Mouse (Mus musculus): Measurements from ENCODE around the gene Cdc34b. TPM values are rescaled to one million over a fixed set of nuclear protein-coding genes. Genes with fewer than 3 reads are reported as not detected.

Cdc34b gene
- polyA plus RNA-seq, 1 experiment from 2014 or later = not detected

DNA sequence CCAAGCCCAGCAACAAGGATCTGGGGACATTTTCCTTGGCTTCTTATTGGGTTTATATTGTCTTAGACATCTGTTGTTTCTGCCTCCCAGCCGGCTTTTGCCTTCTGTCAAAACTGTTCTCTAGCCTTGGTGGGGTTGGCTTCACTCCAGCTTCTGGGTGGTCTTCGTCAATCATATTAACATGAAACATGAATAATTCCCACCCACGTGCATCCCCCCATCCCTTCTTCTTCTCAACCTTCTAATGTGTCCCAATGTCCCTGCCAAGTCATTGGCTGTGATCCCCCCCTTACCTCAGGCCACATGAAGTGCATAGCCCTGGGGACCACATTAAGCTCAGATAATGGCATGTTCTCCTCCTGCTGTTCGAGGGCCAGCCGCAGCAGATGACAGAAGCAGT lies 37.1 kb upstream of the Cdc34b start, which contains the start of gene Gm11541:
TSS of gene Gm11541 (minus strand) at position 28 of the 400 bp plus-strand sequence.
- Histone ChIP-seq H3K36me3 (ENCODE audit: control insufficient read depth, insufficient read depth, low read length) (no peaks in the 10 kb centered on the region), H3K4me1 (ENCODE audit: control insufficient read depth, insufficient read depth, low read depth, low read length) (peaks cover 4% of the 10 kb centered on the region; the same call in 1 of the 2 replicates), H3K4me3 (ENCODE audit: low read length) (no peak within 1 kb of the TSS), H3K4me2 (ENCODE audit: low read length) (no peak within 1 kb of the TSS), H3K27me3 (replicated peaks; ENCODE audit: control insufficient read depth, insufficient read depth, low read length) (no peaks in the 10 kb centered on the region), H3K27ac (ENCODE audit: low read depth, low read length) (no peak within 1 kb of the TSS), H3K9ac (ENCODE audit: low read depth, low read length) (no peak within 1 kb of the TSS), H3K9me3 (ENCODE audit: control insufficient read depth, low read length) (no peaks in the 10 kb centered on the region)
- no peak; the same call in 1 of the 2 replicates for ATAC-seq
- 52% methylated on average over 5 of the region's 5 CpGs for WGBS

DNA sequence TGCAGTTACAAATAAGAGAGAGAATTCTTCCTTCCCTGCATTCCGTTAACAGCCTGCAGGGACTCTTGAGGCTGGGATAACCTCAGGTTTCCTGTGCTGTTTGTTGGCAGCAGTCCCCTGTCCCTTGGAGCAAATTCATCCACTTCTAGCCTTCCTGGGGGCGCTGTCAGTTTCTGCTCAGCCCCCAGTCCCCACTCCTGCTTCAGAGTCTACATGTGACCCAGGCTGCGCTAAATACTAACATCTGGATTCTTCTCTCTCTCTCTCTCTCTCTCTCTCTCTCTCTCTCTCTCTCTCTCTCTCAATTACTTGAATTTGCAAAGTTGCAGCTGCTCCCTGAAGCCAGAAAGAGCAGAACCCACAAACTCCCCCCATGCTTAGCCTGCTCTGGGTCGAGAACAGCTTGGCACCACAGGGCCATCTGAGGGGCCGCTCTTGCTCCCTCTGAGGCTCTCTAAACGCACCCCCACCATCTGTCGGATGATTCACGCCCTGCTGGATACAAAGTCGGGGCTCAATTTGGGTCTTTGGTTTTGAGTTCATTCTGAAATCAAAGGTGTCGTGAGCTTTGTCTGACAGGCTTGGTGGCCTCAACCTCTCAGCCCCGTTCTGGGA lies 28.2 kb upstream of the Cdc34b start:
- no peak for ATAC-seq
- H3K9ac ChIP-seq (ENCODE audit: low read depth, low read length) = no peak overlapping the region
- no peak overlapping the region for H3K4me2 ChIP-seq (ENCODE audit: low read length)
- H3K4me3 ChIP-seq (ENCODE audit: low read length) = no peak overlapping the region
- no peaks in the 10 kb centered on the region; the same call in 1 of the 2 replicates for H3K4me1 ChIP-seq (ENCODE audit: control insufficient read depth, insufficient read depth, low read depth, low read length)
- no peaks in the 10 kb centered on the region for H3K9me3 ChIP-seq (ENCODE audit: control insufficient read depth, low read length)
- H3K36me3 ChIP-seq (ENCODE audit: control insufficient read depth, insufficient read depth, low read length) = no peaks in the 10 kb centered on the region
- WGBS = 49% methylated on average over 11 of the region's 11 CpGs
- H3K27ac ChIP-seq (ENCODE audit: low read depth, low read length) = no peak overlapping the region
- H3K27me3 ChIP-seq (replicated peaks; ENCODE audit: control insufficient read depth, insufficient read depth, low read length) = no peaks in the 10 kb centered on the region

DNA sequence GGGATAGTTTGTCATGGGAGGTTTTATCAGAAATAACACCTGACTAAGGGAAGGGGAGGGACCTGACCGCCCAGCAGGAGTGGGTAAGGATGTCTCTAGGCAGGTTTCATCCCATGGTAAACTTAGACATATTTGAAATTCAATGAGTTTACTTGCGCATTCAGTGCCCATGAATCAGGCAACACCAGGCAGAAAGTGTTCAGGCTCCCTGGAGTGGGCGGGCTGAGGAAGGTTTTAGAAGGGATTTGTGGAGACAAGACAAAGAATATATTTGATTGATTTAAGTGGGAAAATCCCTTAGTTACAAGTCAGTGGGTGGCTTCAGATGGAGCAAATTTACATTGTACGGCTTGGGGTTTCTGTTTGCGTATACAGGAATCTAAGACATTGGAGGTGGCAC lies 26.0 kb upstream of the Cdc34b start:
- H3K27ac ChIP-seq (ENCODE audit: low read depth, low read length) = no peak overlapping the region
- no peaks in the 10 kb centered on the region; the same call in 1 of the 2 replicates for H3K4me1 ChIP-seq (ENCODE audit: control insufficient read depth, insufficient read depth, low read depth, low read length)
- no peak for ATAC-seq
- H3K36me3 ChIP-seq (ENCODE audit: control insufficient read depth, insufficient read depth, low read length) = no peaks in the 10 kb centered on the region
- WGBS = 81% methylated on average over 5 of the region's 5 CpGs
- H3K9me3 ChIP-seq (ENCODE audit: control insufficient read depth, low read length) = no peaks in the 10 kb centered on the region
- H3K4me2 ChIP-seq (ENCODE audit: low read length) = no peak overlapping the region
- no peaks in the 10 kb centered on the region for H3K27me3 ChIP-seq (replicated peaks; ENCODE audit: control insufficient read depth, insufficient read depth, low read length)
- no peak overlapping the region for H3K4me3 ChIP-seq (ENCODE audit: low read length)
- no peak overlapping the region for H3K9ac ChIP-seq (ENCODE audit: low read depth, low read length)

DNA sequence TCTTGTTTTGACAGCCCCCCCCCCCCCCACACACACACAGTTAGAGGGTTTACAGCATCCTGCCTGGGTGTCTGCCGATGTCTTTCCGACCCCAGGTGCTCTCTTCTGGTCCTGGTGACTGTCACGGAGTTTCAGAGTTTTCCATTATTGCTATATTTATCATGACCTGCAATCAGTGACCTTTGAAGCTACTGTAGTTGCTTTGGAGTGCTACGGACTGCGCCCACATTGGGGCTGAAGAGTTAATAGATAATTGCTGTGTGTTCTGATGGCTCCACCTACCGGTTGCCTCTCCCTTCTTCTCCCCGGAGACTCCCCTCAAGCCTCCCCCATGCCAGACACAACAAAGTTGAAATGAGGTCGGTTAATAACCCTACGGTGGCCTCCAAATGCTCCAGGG lies 24.8 kb upstream of the Cdc34b start:
- WGBS = 11% methylated on average over 9 of the region's 9 CpGs
- peak overlapping the region; percentile 10; the same call in 1 of the 2 replicates for H3K4me2 ChIP-seq (ENCODE audit: low read length)
- H3K4me1 ChIP-seq (ENCODE audit: control insufficient read depth, insufficient read depth, low read depth, low read length) = no peaks in the 10 kb centered on the region; the same call in 1 of the 2 replicates
- H3K9ac ChIP-seq (ENCODE audit: low read depth, low read length) = no peak overlapping the region
- H3K9me3 ChIP-seq (ENCODE audit: control insufficient read depth, low read length) = no peaks in the 10 kb centered on the region
- ATAC-seq = no peak
- no peaks in the 10 kb centered on the region for H3K27me3 ChIP-seq (replicated peaks; ENCODE audit: control insufficient read depth, insufficient read depth, low read length)
- H3K36me3 ChIP-seq (ENCODE audit: control insufficient read depth, insufficient read depth, low read length) = no peaks in the 10 kb centered on the region
- H3K4me3 ChIP-seq (ENCODE audit: low read length) = no peak overlapping the region
- H3K27ac ChIP-seq (ENCODE audit: low read depth, low read length) = no peak overlapping the region

DNA sequence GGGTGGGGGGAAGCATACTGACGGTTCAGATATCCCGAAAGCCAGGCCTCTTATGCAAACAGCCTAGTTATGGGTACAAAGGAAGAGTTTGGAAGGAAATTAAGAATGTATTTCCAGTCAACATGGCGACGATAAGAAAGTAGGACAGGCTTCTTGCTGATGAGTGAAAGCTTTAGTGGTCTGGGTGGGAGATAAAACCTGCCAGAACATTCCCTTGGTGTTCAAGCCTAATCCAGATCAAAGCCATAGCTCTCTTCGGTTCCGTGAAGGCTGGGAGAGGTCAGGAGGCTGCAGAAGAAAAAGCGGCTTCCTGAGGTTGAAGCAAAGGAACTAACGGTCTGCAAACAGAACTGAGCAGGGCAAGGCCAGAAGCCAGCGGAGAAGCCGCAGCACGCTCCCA lies 24.3 kb upstream of the Cdc34b start:
- no peak overlapping the region for H3K27ac ChIP-seq (ENCODE audit: low read depth, low read length)
- no peaks in the 10 kb centered on the region for H3K9me3 ChIP-seq (ENCODE audit: control insufficient read depth, low read length)
- 42% methylated on average over 11 of the region's 11 CpGs for WGBS
- 0 out of 2 replicates have a peak overlapping the region, but pooled peaks have one; percentile 14 for H3K9ac ChIP-seq (ENCODE audit: low read depth, low read length)
- no peak overlapping the region for H3K4me3 ChIP-seq (ENCODE audit: low read length)
- no peak for ATAC-seq
- no peak overlapping the region; the same call in 1 of the 2 replicates for H3K4me2 ChIP-seq (ENCODE audit: low read length)
- H3K4me1 ChIP-seq (ENCODE audit: control insufficient read depth, insufficient read depth, low read depth, low read length) = no peaks in the 10 kb centered on the region; the same call in 1 of the 2 replicates
- H3K36me3 ChIP-seq (ENCODE audit: control insufficient read depth, insufficient read depth, low read length) = no peaks in the 10 kb centered on the region
- no peaks in the 10 kb centered on the region for H3K27me3 ChIP-seq (replicated peaks; ENCODE audit: control insufficient read depth, insufficient read depth, low read length)

DNA sequence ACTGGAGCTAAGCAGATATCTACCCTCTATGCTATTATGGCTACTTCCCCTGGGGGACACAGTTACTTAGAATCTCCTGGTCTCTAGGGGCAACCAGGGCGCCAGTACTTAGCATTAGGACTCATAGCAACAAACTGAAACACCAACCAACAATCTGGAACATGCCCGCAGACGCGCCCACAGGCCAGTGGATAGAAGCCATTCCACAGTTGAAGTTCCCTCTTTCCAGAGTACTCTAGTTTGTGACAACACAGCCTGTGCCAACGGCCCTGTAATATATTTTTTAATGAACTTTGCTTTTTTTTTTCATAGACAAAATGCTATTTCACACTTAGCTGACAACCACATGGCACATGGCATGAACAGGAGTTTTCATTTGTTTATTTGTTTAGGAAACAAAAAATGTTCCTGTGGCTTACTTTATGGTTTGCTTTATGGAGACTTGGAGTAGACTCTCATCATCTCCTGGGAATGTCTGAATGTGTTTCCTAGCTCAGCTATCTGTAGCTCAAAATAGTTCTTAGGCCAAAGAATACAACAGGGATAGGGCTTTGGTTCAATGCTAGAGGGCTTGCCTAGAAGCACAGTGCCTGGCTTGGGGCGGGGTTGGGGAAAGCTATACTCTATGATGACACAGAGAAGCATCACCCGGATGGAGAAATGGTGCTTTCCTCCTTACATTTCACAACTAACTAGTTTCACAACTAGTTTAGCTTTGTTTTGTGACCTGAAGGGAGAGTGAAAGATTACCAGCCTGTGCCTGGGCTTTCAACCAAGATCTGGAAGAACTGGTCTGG lies 23.3 kb upstream of the Cdc34b start:
- no peak for ATAC-seq

DNA sequence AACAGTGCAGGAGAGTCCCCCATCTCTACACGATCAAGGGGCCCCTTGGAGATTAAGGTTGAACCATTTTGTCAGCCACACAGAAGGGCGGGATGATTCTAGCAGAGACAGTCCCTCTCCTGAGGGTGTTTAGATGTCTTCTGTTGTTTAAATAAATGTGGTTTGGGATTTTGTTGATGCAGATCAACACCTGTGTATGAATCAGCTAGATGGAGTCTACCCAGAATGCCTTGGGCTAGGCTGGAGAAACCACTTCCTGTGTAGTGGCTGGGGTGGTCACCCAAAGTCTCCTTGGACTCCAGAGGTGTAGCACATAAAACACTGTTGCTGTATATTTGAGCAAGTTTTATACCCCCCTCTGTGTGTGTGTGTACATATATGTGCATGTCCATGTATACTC lies 22.4 kb upstream of the Cdc34b start:
- H3K27ac ChIP-seq (ENCODE audit: low read depth, low read length) = no peak overlapping the region
- no peaks in the 10 kb centered on the region for H3K9me3 ChIP-seq (ENCODE audit: control insufficient read depth, low read length)
- no peaks in the 10 kb centered on the region for H3K36me3 ChIP-seq (ENCODE audit: control insufficient read depth, insufficient read depth, low read length)
- H3K9ac ChIP-seq (ENCODE audit: low read depth, low read length) = no peak overlapping the region
- WGBS = 84% methylated on average over 2 of the region's 2 CpGs
- H3K4me3 ChIP-seq (ENCODE audit: low read length) = no peak overlapping the region
- no peak for ATAC-seq
- no peaks in the 10 kb centered on the region for H3K4me1 ChIP-seq (ENCODE audit: control insufficient read depth, insufficient read depth, low read depth, low read length)
- H3K4me2 ChIP-seq (ENCODE audit: low read length) = no peak overlapping the region
- H3K27me3 ChIP-seq (replicated peaks; ENCODE audit: control insufficient read depth, insufficient read depth, low read length) = no peaks in the 10 kb centered on the region

More for the DNA sequence above, 23.3 kb upstream of the Cdc34b start:
- Histone ChIP-seq H3K4me3 (ENCODE audit: low read length) (no peak overlapping the region), H3K36me3 (ENCODE audit: control insufficient read depth, insufficient read depth, low read length) (no peaks in the 10 kb centered on the region), H3K9me3 (ENCODE audit: control insufficient read depth, low read length) (no peaks in the 10 kb centered on the region), H3K4me1 (ENCODE audit: control insufficient read depth, insufficient read depth, low read depth, low read length) (no peaks in the 10 kb centered on the region; the same call in 1 of the 2 replicates), H3K4me2 (ENCODE audit: low read length) (no peak overlapping the region), H3K9ac (ENCODE audit: low read depth, low read length) (no peak overlapping the region), H3K27ac (ENCODE audit: low read depth, low read length) (no peak overlapping the region), H3K27me3 (replicated peaks; ENCODE audit: control insufficient read depth, insufficient read depth, low read length) (no peaks in the 10 kb centered on the region)
- 85% methylated on average over 7 of the region's 7 CpGs for WGBS

DNA sequence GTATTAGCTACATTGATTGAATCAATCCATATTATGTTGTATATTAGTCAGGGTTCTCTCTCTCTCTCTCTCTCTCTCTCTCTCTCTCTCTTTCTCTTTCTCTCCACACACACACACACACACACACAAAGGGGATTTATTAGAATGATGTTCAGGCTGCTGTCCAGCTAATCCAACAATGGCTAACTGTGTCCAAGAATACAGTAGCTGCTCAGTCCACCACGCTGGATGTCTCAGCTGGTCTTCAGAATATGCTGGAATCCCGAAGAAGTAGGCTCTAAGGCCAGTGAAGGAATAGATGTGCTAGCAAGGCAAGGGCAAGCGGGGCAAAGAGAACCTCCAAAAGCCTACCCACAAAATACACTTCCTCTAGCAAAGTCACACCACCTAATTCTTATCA lies 14.3 kb upstream of the Cdc34b start:
- ATAC-seq = no peak
- no peaks in the 10 kb centered on the region for H3K9me3 ChIP-seq (ENCODE audit: control insufficient read depth, low read length)
- 80% methylated on average over 3 of the region's 3 CpGs for WGBS
- H3K36me3 ChIP-seq (ENCODE audit: control insufficient read depth, insufficient read depth, low read length) = no peaks in the 10 kb centered on the region
- no peak overlapping the region for H3K4me3 ChIP-seq (ENCODE audit: low read length)
- H3K9ac ChIP-seq (ENCODE audit: low read depth, low read length) = no peak overlapping the region
- H3K4me1 ChIP-seq (ENCODE audit: control insufficient read depth, insufficient read depth, low read depth, low read length) = no peaks in the 10 kb centered on the region
- no peak overlapping the region for H3K27ac ChIP-seq (ENCODE audit: low read depth, low read length)
- no peaks in the 10 kb centered on the region for H3K27me3 ChIP-seq (replicated peaks; ENCODE audit: control insufficient read depth, insufficient read depth, low read length)
- no peak overlapping the region for H3K4me2 ChIP-seq (ENCODE audit: low read length)

DNA sequence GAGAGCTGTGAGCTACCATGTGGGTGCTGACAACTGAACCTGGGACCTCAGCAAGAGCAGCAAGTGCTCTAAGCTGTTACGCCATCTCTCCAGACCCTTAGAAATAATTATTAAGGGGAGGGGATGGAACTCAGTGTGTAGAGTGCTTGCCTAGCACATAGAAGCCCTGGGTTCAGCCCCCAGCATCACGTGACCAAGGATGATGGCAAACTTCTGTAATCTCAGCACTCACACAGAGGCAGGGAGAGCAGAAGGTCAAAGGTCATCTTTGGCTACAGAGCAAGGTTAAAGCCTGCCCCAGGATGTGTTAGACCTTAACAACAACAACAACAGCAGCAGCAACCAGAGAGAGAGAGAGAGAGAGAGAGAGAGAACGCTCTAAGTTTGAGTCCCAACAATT lies 13.0 kb upstream of the Cdc34b start:
- H3K9ac ChIP-seq (ENCODE audit: low read depth, low read length) = no peak overlapping the region
- no peak for ATAC-seq
- H3K9me3 ChIP-seq (ENCODE audit: control insufficient read depth, low read length) = no peaks in the 10 kb centered on the region
- 87% methylated on average over 3 of the region's 3 CpGs for WGBS
- no peak overlapping the region for H3K4me2 ChIP-seq (ENCODE audit: low read length)
- no peaks in the 10 kb centered on the region for H3K27me3 ChIP-seq (replicated peaks; ENCODE audit: control insufficient read depth, insufficient read depth, low read length)
- H3K4me3 ChIP-seq (ENCODE audit: low read length) = no peak overlapping the region
- H3K4me1 ChIP-seq (ENCODE audit: control insufficient read depth, insufficient read depth, low read depth, low read length) = no peaks in the 10 kb centered on the region
- H3K36me3 ChIP-seq (ENCODE audit: control insufficient read depth, insufficient read depth, low read length) = no peaks in the 10 kb centered on the region
- no peak overlapping the region for H3K27ac ChIP-seq (ENCODE audit: low read depth, low read length)
